Mouse (Mus musculus): ENCODE data around the gene Nt5c2. TPM values are rescaled to one million over a fixed set of nuclear protein-coding genes. Genes with fewer than 3 reads are reported as not detected.
A peak's percentile ranks its signal among the peaks of the same experiment; 100 is the strongest.

Nt5c2 gene
- 0.55 and 0.66 TPM in 2 replicates for polyA plus RNA-seq (2012)

GRCm38 (mm10) chr19:47014447-47015381 is at the start of gene Nt5c2, which contains the start of gene Ina:
Nt5c2 (minus strand) TSS chr19:47015153.
Ina (plus strand) TSS chr19:47014698.
- TF ChIP-seq GATA1 (IDR thresholded peaks at IDR 0.05; ENCODE audit: low read length) (no peak), TAL1 (IDR thresholded peaks at IDR 0.05; ENCODE audit: low read length) (no peak)
- no peaks in the 10 kb centered on the region for H3K36me3 ChIP-seq (ENCODE audit: control insufficient read depth)
- peaks cover 12% of the 10 kb centered on the region for H3K4me1 ChIP-seq (ENCODE audit: control insufficient read depth)
- peaks cover 12% of the 10 kb centered on the region; the same call in 1 of the 2 replicates for H3K9me3 ChIP-seq (ENCODE audit: control insufficient read depth, low read length)
- peaks cover 92% of the 10 kb centered on the region for H3K27me3 ChIP-seq (ENCODE audit: control insufficient read depth)
- H3K4me3 ChIP-seq (replicated peaks): peak within 1 kb of the TSS; percentile 31

- no peak for TF ChIP-seq TAL1 (IDR thresholded peaks at IDR 0.05; ENCODE audit: low read length)
- no peak for TF ChIP-seq GATA1 (IDR thresholded peaks at IDR 0.05; ENCODE audit: low read length)
- no peaks in the 10 kb centered on the region for H3K36me3 ChIP-seq (ENCODE audit: control insufficient read depth)
- no peaks in the 10 kb centered on the region for H3K9me3 ChIP-seq (ENCODE audit: control insufficient read depth, low read length)
- H3K4me1 ChIP-seq (ENCODE audit: control insufficient read depth): no peaks in the 10 kb centered on the region
- H3K27me3 ChIP-seq (ENCODE audit: control insufficient read depth): peaks cover 3% of the 10 kb centered on the region; the same call in 1 of the 2 replicates
- no peak overlapping the region for H3K4me3 ChIP-seq (replicated peaks)
Measured at GRCm38 (mm10) chr19:47057684-47058083, 42.7 kb upstream of the Nt5c2 start.

- TF ChIP-seq GATA1 (IDR thresholded peaks at IDR 0.05; ENCODE audit: low read length) (no peak), TAL1 (IDR thresholded peaks at IDR 0.05; ENCODE audit: low read length) (no peak)
- H3K4me3 ChIP-seq (replicated peaks): no peak overlapping the region
- H3K27me3 ChIP-seq (ENCODE audit: control insufficient read depth): peaks cover 3% of the 10 kb centered on the region; the same call in 1 of the 2 replicates
- no peaks in the 10 kb centered on the region for H3K36me3 ChIP-seq (ENCODE audit: control insufficient read depth)
- H3K4me1 ChIP-seq (ENCODE audit: control insufficient read depth): peaks cover 26% of the 10 kb centered on the region
- no peaks in the 10 kb centered on the region for H3K9me3 ChIP-seq (ENCODE audit: control insufficient read depth, low read length)
Measured at GRCm38 (mm10) chr19:47053471-47053870, 38.5 kb upstream of the Nt5c2 start.

GRCm38 (mm10) chr19:47052927-47053326 is 38.0 kb upstream of the Nt5c2 start:
- TF ChIP-seq GATA1 (IDR thresholded peaks at IDR 0.05; ENCODE audit: low read length): no peak
- no peak for TF ChIP-seq TAL1 (IDR thresholded peaks at IDR 0.05; ENCODE audit: low read length)
- Histone ChIP-seq H3K9me3 (ENCODE audit: control insufficient read depth, low read length) (no peaks in the 10 kb centered on the region), H3K4me3 (replicated peaks) (no peak overlapping the region), H3K36me3 (ENCODE audit: control insufficient read depth) (peaks cover 4% of the 10 kb centered on the region), H3K4me1 (ENCODE audit: control insufficient read depth) (peaks cover 26% of the 10 kb centered on the region), H3K27me3 (ENCODE audit: control insufficient read depth) (peaks cover 3% of the 10 kb centered on the region; the same call in 1 of the 2 replicates)

GRCm38 (mm10) chr19:47050271-47051032 is 35.5 kb upstream of the Nt5c2 start, which contains the start of gene Pcgf6:
Pcgf6 (minus strand) TSS chr19:47050906.
- peaks cover 27% of the 10 kb centered on the region for H3K4me1 ChIP-seq (ENCODE audit: control insufficient read depth)
- no peaks in the 10 kb centered on the region for H3K27me3 ChIP-seq (ENCODE audit: control insufficient read depth)
- peak within 1 kb of the TSS; percentile 77 for H3K4me3 ChIP-seq (replicated peaks)
- no peaks in the 10 kb centered on the region for H3K9me3 ChIP-seq (ENCODE audit: control insufficient read depth, low read length)
- TF ChIP-seq GATA1 (IDR thresholded peaks at IDR 0.05; ENCODE audit: low read length) (no peak), TAL1 (IDR thresholded peaks at IDR 0.05; ENCODE audit: low read length) (no peak)
- peaks cover 22% of the 10 kb centered on the region for H3K36me3 ChIP-seq (ENCODE audit: control insufficient read depth)

GRCm38 (mm10) chr19:47049840-47050239 is 34.9 kb upstream of the Nt5c2 start:
- TF ChIP-seq TAL1 (IDR thresholded peaks at IDR 0.05; ENCODE audit: low read length) (no peak), GATA1 (IDR thresholded peaks at IDR 0.05; ENCODE audit: low read length) (no peak)
- Histone ChIP-seq H3K27me3 (ENCODE audit: control insufficient read depth) (no peaks in the 10 kb centered on the region), H3K9me3 (ENCODE audit: control insufficient read depth, low read length) (no peaks in the 10 kb centered on the region), H3K4me3 (replicated peaks) (peak overlapping the region; percentile 77), H3K36me3 (ENCODE audit: control insufficient read depth) (peaks cover 26% of the 10 kb centered on the region), H3K4me1 (ENCODE audit: control insufficient read depth) (peaks cover 27% of the 10 kb centered on the region)

- H3K4me3 ChIP-seq (replicated peaks): peak overlapping the region; percentile 29
- no peak for TF ChIP-seq TAL1 (IDR thresholded peaks at IDR 0.05; ENCODE audit: low read length)
- no peak for TF ChIP-seq GATA1 (IDR thresholded peaks at IDR 0.05; ENCODE audit: low read length)
- H3K27me3 ChIP-seq (ENCODE audit: control insufficient read depth): no peaks in the 10 kb centered on the region
- peaks cover 27% of the 10 kb centered on the region for H3K4me1 ChIP-seq (ENCODE audit: control insufficient read depth)
- peaks cover 31% of the 10 kb centered on the region for H3K36me3 ChIP-seq (ENCODE audit: control insufficient read depth)
- H3K9me3 ChIP-seq (ENCODE audit: control insufficient read depth, low read length): no peaks in the 10 kb centered on the region
Measured at GRCm38 (mm10) chr19:47049061-47049460, 34.1 kb upstream of the Nt5c2 start.

GRCm38 (mm10) chr19:47047236-47047833 is 32.4 kb upstream of the Nt5c2 start:
- H3K4me3 ChIP-seq (replicated peaks): no peak overlapping the region
- TF ChIP-seq GATA1 (IDR thresholded peaks at IDR 0.05; ENCODE audit: low read length): no peak
- no peak for TF ChIP-seq TAL1 (IDR thresholded peaks at IDR 0.05; ENCODE audit: low read length)
- H3K36me3 ChIP-seq (ENCODE audit: control insufficient read depth): peaks cover 36% of the 10 kb centered on the region
- no peaks in the 10 kb centered on the region for H3K27me3 ChIP-seq (ENCODE audit: control insufficient read depth)
- H3K9me3 ChIP-seq (ENCODE audit: control insufficient read depth, low read length): no peaks in the 10 kb centered on the region
- H3K4me1 ChIP-seq (ENCODE audit: control insufficient read depth): peaks cover 27% of the 10 kb centered on the region
